Mouse (Mus musculus): ENCODE measurements around the gene Cdc42. TPM values are rescaled to one million over a fixed set of nuclear protein-coding genes. Genes with fewer than 3 reads are reported as not detected.

The Cdc42 gene
- total RNA-seq, 4 experiments from 2014 or later, result 310 to 362 (median 328) TPM

DNA sequence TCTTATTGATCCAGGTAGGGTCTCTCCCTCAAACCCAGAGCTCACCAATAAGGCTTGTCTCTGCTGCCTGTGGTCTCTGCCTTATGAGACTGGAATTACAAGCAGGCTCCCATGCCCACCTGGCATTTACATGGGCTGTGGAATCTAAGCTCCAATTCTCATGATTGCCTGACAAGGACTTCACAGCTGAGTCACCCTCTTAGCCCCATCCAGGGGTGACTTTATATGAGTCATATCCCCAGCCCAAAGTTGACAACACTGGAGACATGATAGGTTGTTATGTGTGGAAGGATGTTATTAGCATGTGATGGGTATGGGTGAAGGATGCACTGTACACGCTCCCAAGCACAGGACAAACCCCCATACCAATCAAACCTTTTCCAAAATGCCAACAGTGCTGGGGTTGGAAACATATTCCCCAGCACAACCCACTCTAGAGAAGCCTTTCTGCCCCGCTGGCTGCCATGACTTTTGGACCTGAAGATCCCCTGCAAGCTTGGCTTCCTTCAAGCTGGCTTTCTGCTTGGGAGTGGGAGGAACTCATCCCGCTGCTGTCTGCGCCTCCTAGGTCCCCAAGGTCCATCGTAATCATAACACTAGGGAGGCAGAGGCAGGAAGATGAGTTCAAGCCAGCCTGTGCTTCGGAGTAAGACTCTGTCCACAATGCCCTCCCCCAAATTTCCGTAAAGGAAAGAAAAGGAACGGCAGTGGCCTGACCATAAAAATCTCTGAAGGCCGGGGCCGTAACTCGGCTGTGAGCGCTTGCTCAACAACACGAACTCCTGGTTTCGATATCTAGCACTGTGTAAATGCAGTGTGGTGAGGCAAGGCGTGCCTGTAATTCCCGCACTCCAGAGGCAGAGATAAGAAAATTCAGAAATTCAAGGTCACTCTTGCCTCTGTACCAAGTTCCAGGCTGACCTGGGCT is 14.3 kb upstream of the Cdc42 start:
- no peak for DNase-seq (ENCODE audit: low spot score in 2 of 2)

DNA sequence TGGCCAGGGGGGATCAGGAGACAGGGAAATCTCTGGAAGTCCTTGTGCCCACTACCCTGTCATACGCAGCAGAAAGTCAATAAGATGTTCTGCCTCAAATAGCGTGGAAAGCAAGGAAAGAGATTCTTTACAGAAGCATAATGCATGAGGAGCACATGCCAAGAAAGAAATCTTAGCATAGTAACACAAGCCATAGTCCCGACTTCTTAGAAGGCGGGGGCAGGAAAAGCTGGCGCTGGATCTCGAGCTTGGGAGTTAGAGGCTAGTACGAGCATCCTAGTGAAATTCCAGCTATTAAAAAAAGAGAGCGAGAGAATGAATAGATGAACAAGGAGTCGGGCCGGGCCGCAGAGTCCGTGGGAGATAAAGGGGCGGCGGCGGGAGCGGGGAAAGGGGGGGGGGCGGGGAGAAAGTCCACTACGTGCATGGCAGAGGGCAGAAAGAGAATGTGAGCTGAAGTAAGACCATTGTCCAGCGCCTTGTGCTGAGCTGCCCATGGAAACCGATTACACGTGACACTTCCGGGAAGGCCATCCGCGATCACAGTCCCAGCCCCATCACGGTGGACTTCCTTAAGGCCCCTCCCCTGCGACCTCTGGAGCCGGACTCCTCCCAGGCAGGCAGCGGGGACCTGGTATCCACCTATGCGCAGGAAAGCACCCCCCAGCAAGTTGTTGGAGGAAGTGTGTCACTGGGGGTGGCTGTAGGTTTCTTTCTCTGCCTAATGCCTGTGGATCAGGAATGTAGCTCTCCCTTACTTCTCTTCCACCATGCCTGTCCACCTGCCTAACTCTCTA is 12.6 kb upstream of the Cdc42 start:
- no peak for DNase-seq (ENCODE audit: low spot score in 2 of 2)

DNA sequence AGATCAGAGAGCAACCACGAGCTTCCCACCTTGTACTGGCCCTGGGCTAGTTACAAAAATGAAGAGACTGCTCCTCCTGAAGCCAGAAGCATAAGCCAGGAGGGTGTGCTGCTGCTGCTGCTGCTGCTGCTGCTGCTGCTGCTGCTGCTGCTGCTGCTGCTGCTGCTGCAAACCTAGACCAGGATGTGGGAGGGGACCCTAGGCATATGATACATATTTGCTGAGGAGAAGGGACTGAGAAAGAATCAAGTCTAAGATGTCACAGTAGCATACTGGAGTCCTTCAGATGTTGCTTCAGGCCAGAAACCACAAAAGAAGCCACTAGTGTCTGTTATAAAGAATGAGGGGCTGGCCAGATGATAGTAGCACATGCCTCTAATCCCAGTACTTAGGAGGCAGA is 10.7 kb upstream of the Cdc42 start:
- no peak for DNase-seq (ENCODE audit: low spot score in 2 of 2)

DNA sequence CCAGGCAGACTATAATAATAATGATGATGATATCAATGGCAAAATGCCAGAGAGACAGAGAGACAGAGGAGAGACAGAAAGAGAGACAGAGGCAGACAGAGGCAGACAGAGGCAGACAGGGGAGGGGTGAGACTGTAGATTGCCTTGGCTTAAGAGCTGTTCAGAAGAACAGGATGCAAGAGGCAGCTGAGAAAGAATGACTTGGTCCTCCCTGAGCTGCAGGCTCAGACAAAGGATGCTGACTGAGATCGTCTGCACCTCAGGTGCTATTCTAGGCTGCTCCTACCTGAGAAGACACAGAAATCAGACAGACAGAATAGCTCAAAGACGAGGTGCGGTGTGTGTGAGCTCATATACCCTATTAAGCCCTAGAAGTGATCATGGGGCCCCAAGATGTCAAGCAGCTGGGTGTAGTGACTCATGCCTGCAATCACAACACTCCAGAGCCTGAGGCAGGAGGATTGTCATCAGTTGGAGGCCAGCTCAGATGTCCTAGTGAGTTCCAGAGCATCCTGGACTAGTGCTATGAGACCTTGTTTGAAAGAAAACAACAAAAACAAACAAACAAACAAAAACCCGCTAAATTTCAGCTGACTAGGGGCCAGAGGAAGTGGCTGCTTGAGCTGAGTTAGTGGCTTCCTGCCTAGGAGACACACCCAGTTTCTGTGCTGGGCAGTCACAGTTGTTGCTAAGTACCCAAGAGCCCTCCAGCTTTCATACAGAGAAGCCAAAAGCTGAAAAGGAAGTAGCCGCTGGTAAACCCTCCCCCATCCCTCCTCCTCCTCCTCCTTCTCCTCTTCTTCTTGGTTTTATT is 10.0 kb upstream of the Cdc42 start:
- no peak for DNase-seq (ENCODE audit: low spot score in 2 of 2)

DNA sequence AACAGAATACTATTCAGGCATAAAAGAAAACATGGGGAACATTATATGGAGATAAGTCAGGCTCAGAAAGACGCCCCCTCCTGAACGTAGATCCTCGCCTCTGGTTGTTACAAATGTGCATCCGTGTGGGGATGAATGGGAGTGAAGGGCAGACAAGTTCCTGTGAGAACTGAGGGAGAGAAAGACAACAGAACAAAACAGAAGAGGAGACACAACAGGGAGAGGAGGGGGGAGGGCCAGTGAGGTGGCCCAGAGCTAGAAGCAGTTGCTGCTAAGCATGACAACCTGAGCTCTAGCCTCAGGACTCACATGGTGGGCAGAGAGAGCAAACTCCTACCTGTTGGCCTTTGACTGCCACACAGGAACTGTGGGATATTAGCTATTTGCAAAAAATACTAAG is 8.6 kb upstream of the Cdc42 start:
- DNase-seq (ENCODE audit: low spot score in 2 of 2), result no peak

DNA sequence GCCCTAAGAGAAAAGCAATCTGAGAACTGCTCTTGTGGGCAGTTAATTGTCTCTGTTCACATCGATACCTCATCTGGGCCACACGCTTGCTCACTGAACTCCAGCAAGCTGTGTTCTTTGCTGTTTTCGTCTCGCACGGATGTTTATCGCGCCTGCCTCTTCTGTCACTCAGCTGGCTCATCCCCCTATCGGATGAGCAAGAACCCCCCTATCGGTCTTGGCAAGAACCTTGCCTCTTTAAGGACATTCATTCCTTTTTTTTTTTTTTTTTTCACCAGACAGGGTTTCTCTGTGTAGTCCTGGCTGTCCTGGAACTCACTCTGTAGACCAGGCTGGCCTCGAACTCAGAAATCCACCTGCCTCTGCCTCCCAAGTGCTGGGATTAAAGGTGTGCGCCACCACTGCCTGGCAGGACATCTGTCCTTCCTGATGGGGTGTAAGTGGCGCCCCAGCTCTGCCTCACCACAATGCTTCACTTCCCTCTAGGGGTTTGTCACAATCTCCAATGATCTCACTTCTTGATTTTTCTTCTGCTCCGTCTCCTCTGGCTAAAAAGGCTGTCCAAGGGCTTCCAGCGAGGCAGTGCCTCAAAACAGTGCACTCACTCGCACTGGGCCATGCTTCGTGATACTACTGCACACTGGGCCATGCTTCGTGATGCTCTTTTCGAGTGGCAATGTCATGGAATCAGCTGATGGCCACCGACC is 8.0 kb upstream of the Cdc42 start:
- no peak for DNase-seq (ENCODE audit: low spot score in 2 of 2)

DNA sequence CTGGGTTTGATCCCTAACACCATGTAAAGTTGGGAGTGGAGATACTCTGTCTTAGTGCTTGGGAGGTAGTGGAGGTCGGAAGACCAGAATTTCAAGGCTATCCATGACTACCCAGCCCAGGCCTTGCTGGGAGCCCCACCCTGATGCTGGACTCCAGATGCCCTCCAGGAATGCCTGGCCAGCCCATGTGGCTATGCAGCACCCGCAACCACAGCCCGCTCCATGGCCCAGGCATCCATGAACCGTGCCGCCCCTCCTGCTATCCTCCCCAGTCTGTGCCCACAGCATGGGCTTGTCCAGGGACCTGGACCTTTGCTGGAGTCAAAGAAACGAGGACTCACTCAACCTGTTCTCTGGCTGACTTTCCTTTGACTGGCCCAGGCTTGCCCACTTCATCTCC is 7.3 kb upstream of the Cdc42 start:
- no peak for DNase-seq (ENCODE audit: low spot score in 2 of 2)

DNA sequence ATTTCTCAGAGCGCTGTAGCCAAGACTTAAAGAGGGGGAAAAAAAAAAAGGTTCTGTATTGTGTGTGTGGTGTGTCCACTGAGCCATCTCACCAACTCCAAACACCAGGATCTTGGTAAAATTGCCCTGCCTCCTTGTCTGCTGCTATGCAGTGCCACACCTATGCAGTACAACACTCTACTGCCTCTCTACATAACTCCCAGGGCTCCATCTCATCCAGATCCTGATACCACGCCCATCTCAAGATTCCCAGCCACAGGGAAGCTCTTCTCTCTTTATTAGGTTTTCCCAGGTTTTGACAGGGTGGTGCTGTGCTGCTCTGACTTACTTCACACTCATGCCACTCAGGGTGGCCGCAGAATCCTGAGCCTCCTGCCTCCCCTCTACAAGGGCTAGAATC is 3.5 kb upstream of the Cdc42 start:
- DNase-seq (ENCODE audit: low spot score in 2 of 2), result no peak

DNA sequence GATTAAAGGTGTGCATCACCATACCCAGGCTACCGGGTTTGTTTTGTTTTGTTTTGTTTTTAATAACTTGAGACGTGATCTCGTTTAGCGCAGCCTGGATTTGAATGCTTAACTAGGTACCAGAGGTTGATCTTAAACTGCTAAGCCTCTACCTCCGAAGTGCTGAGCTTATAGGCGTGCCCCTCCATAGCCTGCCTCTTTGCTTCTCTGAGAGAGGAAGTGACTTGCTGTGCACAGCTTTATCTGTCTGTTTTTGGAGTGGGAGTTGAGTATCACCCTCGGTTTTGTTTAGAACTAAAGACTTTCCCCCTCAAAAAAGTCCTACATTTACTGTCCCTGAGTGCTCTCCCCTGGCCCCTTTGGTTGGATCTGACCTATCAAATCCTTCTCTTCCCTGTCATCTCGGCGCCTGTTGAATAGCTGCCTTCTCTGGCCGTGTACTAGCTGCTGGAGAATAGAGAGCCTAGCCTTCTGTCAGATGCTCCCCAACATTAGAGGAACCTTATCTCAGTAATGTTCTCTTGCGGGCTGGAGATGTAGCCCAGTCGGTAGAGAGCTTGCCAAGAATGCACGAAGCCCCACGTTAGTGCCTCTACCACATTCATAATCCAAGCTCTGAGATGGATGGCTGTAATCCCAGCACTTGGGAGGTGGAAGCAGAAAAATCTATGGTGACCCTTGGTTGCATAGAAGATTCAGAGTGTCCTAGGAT is 927 bp upstream of the Cdc42 start:
- no peak for DNase-seq (ENCODE audit: low spot score in 2 of 2)

DNA sequence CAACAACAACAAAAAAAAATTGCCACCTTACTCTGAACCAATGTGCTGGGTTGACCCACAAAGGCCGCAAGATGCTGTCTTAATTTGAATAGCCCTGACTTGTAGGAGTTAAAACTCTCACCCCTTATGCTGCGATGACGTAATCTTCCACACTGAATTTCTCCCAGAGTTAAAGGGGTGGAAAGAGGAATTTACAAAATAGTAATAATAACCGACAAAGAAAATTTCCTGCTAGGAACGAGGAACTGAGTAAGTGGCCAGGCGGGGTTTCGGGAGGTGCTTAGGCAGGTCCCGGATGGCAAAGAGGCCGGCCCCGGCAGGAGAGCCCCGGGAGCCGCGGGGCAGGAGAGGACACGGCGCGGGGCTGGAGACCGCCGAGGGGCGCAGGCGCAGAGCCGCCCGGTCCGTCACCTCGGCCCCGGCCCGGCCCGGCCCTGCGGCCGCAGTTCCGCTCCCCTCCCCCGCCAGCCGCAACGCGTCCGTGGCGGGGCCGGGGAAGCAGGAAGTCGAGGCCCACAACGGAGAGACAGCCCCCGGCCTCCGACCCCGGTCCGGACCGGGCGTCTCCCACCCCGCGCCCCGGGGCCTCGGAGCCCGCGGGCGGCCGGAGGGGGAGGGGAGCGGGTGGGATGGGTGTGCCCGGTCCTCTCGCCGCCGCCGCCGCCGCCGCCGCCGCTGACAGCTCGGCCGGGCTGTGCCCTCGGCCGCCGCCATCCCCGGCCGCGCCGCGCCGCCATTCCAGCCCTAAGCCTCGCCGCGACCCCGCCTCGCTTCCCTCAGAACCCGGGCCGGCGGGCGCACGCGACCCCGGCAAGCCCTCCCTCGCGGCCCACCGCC is 628 bp downstream of the Cdc42 start:
- DNase-seq (ENCODE audit: low spot score in 2 of 2), result peak; percentile 26 to 43

DNA sequence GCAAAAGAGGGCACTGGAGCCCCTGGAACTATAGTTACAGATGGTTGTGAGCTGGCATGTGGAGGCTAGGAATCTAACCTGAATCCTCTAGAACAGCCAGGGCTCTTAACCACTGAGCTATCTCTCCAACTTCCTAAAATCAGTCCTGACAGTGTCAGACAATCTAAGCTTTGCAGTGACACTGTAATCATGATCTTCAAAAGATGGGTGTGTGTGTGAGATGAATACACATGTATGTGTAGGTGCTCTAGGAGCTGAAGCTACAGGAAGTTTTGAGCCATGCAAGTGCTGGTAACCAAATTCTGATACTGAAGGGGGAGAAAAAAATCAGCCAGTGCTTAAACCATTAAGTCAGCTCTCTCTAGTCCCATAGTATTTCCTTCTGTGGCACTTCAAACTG is 6.9 kb downstream of the Cdc42 start:
- DNase-seq (ENCODE audit: low spot score in 2 of 2), result no peak

DNA sequence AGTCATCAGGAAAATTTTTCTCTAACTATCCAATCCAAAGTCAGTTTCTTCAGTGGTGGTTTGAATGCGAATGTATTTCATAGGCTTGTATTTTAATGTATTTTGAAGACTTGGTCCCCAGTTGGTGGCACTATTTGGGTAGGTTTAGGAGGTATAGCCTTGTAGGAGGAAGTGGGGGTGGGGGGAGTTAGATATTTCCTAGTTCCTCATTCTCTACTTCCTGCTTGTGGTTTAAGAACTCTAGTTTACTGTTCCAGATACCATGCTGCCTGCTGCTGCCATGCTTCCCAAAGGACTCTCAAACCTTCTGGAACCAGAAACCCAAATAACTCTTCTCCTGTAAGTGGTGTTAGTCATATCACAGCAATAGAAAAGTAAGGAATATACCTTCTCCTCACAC is 11.7 kb downstream of the Cdc42 start:
- no peak for DNase-seq (ENCODE audit: low spot score in 2 of 2)

DNA sequence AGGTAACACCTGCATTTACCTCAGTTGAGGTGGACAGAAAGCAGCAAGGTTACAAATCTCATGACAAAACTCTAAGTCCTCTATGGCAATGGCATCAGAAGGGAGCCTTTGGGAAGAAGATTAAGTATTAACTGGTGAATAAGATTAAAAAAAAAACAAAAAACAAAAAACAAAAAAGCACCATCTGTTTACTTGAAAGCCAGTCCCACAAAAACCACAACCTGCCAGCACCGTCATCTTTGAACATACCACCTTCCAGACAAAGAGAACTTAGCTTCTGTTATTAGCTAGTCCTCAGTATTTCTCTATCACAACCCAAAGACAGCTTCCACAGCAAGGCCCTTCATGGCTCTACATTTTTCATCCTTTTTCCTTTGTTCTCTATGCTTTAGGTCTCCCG is 12.4 kb downstream of the Cdc42 start:
- DNase-seq (ENCODE audit: low spot score in 2 of 2), result no peak

DNA sequence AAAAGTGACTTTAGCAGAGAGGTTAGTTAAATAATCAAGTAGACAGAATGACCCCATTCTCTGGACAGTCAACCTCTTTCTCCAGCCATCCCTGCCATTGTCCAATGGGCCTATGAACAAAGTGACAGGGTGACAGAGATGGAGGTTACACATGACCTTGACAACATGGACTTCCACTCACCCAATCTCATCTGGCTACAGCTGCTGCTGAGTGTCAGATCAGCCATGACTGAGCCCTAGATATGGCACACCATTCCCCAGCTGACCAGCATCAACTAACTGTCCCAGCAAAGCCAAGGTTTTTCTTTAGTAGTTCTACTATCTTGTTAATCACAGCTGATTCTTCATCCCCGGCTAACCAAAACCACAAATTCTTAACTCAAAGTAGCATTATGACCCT is 14.7 kb downstream of the Cdc42 start:
- no peak for DNase-seq (ENCODE audit: low spot score in 2 of 2)

DNA sequence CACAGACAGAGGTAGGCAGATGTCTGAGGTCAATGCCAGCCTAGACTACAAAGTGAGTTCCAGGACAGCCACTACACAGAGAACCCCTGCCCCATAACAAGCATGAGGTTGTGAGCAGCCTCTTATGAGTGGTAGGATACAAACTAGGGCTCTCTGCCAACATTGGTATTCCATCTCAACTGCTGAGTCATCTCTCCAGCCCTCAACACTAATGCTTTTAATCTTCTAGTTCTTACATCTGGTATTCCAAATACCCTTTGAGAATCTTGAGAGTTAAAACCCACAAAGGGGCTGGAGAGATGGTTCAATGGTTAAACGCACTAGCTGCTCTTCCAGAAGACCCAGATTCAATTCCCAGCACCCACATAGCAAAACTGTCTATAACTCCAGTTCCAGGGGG is 18.1 kb downstream of the Cdc42 start:
- DNase-seq (ENCODE audit: low spot score in 2 of 2), result no peak

DNA sequence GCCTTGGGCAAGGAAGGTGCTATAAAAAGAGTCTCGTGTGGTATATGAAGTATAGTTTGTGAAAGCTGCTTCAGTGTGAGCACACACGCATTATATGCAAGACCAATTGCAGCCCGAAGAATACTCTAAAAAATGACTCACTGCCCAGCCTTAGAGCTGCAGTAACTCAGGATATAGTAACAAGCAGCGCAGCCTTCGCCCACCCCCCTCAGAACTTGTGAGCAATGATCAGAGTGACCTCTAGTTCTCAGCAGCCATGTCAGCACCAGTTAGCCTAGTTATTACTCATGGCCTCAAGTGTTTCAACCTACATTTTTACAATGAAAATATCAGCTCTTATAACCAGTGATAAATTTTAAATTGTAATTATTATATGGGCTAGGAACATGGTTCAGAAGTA is 21.1 kb downstream of the Cdc42 start:
- DNase-seq (ENCODE audit: low spot score in 2 of 2), result no peak

DNA sequence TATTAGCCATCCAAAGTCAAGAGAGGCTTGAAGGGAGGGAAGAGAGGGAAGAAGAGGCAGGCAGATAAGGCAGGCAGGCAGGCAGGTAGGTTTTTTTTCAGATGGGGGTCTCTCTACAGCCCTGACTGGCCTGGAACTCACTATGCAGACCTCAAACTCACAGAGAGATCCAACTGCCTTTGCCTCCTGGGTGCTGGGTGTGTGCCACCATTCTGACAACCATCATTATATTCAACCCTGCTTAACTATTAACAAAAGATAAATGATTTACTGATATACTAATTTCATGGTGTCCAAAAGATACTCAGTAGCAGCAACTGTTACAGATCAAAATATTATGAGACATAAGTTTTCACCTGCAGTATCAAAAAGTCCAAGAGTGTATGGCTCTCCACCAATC is 25.5 kb downstream of the Cdc42 start:
- DNase-seq (ENCODE audit: low spot score in 2 of 2), result no peak

DNA sequence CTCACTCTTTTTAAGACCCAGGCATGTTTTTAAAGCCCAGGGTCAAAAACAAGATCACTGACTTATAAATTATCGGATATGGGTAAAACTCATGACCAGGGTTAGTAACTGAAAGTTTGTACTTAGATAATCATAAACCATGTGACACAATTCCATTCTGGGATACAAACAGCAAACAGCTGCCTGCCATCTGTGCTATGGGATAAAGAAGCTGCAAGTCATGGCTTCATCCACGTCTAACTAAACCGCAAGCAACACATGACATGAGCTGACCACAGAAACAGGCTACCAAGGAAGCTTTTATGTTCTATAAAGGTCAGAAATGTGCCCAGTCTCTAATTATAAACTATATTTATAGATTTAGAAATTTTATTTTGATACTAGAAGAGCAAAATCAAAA is 31.0 kb downstream of the Cdc42 start:
- DNase-seq (ENCODE audit: low spot score in 2 of 2), result no peak

DNA sequence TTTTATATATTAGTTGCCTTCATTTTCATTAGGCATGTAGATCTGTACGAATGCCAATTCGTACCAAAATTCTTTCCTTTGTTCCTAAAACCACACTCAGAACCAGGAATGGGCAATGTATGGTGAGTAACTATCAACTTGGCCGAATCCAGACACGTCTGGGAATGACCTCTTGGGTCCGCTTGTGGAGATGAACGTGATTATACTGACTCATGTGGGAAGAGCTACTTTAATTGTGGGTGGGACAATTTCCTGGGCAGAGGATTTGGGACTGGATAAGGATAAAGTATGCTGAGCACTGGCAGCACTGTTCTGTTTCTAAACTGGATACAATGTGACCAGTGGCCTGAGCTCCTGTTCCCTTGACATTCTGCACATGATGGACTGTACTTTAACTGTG is 32.6 kb downstream of the Cdc42 start:
- DNase-seq (ENCODE audit: low spot score in 2 of 2), result no peak

Measured in left cerebral cortex, adult 8-10 months (tissue).